Mouse (Mus musculus) thymus, postnatal 14 days (tissue): ENCODE data around the gene Corin.
A peak's percentile ranks its signal among the peaks of the same experiment; 100 is the strongest.

ENCODE experiments used
- DNase-seq: peaks from one replicate; pipeline ENCODE4 v3.0.0; 2021

The Corin gene

DNA sequence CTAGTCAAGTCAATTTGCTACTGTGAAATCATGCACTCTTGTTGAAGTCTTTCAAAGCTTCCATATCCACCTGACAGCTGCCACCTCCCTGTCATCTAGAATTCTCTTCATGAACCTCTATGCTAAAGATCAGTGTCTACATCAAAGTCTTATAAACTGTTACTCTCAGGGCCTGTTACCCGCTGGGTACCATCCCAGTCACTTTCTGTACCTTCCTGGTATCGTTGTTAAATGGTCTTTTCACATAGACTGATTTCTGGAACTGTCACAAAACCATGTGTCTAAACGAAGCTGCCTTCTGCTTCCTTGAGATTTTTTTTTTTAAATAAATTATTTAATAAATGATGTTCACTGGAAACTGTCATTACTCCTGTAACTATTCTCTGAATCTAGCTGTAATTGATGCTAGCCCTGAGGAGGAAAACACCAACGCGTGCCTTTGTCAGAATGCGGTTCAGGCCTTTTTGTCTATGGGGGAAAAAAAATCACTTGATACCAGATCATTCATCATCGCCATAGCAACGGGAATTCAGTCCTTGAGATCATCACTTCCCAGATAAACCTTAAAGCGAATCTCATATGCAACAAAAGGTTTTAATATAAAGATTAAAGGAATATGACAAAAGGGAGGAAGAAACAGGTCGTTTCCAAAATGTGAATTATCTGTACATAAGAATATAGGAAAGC is 205.7 kb downstream of the Corin start:
- DNase-seq: no peak

DNA sequence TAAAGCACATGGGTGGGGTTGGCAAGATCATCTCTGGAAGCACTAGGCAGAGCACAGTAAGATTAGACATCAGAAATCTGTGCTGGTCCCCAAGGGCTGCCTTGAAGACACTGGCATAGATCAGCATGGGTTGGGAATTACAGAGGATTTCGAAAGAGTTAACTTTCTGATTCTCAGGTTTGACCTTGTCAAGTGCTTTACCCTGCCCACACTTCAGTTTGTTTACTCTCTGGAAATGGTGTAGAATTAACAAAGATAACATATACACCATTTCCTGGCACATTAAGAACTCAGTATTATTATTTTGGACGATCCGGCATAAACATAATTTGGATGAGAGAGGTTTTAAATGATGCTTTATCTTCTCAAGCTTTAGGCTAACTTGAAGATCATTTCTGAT is 219.2 kb downstream of the Corin start:
- no peak for DNase-seq

DNA sequence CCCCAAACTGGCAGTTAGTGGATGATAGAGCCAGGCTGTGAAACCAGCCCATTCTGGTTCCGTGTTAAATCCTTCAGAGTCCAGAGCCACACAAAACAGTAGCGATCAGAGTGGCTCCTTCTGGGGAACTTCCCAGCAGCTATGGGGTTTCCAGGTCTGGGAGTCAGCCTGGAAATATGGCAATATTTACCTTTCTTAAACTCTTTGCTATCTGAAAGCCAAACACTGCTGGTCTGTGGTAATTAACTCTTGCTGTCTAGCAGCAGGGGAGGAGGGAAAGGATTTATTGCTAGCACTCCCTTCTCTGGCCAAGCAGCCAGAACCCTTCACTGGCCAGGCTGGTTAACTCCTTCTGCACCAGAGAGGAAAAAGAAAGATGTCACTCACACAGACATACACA is 221.4 kb downstream of the Corin start:
- no peak for DNase-seq

DNA sequence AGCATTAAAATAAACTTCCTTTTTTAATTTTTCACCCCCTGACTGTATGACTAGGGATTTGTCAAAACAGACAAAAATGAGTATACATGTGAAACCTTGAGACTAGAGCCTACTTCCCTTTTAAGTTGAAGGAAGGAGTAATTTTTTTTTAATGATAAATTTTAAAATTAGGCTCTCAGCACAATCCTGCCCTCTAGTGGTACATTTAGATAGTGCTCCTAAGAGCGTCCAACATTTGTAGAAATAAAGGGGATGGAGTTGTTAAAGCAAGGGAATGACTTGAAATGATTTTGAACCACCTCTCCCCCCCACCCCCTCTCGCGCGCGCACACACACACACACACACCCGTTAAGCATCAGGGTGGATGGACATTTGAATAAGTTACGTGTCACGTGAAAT is 234.6 kb downstream of the Corin start:
- DNase-seq: peak; percentile 12

DNA sequence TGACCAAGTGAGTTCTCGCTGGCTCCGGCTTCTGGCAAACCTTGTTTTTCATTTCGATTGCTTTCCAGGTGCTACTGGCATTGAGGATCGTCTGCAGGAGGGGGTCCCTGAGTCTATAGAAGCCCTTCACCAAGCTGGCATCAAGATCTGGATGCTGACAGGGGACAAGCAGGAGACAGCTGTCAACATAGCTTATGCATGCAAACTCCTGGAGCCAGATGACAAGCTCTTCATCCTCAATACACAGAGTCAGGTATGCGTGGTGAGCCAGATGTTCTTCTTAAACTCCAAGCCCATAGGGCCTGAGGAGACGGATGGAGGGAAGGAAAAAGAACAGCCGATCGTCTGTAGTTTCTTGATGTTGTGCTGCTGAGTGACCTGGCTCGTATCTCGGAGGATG is 235.1 kb downstream of the Corin start:
- DNase-seq: no peak

DNA sequence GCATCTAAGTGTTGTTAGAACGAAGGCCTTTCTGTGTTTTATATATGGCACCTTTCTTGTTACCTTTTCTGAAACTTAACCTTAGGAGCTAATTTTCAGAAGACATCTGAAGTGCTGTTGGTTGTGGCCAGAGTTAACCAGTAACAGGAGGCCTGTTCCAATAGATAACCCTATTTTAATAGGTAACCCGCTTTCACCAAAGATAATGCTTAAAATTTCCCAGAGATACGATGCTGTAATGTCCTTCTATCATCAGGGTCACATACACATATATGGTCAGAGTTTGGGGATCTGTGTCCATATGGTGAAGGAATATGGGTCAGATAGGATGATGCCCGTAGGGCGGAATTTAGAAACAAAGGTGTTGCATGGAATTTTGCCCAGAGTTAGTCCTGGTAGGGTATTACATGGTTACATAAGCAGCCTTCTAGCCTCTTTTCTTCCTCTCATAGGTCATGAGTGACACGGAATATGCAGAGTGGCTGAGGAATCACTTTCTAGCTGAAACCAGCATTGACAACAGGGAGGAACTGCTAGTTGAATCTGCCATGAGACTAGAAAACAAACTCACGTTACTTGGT is 237.2 kb downstream of the Corin start:
- DNase-seq: no peak

DNA sequence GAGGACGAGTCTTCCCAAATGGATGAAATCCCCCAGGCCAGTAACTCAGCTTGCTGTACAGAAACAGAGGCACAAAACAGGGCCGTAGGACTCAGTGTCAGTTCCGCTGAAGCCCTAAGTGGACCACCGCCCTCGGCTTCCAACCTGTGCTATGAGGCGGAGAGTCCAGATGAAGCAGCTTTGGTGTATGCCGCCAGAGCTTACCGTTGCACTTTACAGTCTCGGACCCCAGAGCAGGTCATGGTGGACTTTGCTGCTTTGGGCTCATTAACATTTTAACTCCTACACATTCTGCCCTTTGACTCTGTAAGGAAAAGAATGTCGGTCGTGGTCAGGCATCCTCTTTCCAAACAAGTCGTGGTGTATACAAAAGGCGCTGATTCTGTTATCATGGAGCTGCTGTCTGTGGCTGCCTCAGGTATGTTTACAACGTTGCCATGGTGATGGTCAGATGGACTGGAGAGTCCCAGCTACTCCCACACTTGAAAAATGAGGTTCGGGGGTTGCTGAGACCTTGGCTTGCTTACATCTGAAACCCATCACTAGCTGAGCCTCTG is 240.0 kb downstream of the Corin start:
- DNase-seq: no peak

DNA sequence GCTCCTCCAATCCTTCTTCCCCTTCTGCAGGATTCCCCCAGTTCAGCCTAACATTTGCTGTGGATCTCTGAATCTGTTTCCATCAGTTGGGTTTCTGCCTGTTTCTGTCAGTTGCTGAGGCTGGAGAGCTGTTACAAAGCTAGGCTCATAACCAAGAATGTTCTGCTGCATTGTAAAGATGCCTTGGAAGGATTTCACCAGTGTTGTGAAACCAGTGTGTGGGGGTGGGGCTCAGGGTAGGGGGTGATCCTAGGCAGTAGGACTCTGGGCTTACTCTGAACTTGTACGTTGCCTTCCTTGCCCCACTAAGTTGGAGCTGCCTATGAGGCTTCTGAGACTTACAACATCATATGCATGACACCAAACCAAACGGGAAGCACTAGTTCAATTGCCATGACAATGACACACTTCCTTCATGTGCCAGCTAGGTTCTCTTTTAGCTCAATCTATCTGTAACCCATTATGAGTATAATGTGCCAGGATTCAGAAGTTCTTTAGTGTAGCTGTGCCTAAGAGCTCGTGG is 242.4 kb downstream of the Corin start:
- DNase-seq: no peak

DNA sequence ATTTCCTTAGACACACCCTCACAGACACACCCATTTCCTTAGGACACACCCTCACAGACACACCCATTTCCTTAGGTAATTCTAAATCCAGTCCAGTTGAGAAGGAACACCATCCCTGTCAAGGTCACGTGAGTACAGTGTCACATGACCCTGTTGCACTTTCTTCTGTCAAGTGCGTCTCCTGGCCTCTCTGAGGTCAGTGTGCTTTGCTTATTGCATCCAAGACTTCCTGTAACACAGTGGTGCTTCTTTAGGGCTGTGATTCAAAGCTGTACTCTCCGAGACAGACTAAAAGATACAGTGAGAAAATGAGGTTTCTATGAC is 245.0 kb downstream of the Corin start:
- DNase-seq: no peak

DNA sequence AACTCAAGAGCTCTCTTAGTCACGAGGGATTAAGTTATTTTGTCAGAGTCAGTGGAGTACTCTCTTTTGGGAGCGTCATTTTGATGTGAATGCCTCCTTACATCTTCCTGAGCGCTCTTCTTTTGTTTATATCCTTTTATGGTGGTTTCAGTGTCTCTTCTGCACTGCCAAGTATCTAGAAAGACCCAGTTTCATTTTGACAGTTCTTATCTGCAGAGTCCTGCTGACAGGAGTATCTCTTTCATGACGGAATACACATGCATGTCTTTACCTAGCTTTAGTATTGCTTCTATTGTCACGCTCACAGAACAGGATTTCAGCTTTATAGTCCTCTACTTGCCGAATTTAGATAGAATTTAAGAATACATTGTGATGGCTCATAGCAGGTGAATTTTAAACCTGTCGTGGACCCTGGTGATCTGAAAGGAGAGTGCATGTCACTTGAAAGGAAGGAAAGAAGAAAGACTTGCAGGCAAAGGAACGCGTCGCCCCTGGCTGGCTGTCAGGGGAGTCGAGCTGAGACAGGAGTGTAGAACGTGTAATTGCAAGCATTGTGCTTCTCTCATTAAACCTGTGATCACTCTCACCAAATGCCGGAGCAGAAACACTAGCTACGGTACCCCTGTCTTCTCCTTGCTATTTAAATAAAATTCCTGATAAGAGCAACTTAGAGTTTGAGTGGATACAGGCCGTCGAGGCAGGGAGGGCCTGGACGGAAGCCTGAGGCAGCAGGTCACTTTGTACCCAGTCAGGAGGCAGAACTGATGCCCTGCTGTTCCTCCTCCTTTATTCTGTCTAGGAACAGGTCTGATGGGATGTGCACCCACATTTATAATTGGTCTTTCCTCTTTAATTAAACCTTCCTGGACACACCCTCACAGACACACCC is 245.6 kb downstream of the Corin start:
- no peak for DNase-seq

DNA sequence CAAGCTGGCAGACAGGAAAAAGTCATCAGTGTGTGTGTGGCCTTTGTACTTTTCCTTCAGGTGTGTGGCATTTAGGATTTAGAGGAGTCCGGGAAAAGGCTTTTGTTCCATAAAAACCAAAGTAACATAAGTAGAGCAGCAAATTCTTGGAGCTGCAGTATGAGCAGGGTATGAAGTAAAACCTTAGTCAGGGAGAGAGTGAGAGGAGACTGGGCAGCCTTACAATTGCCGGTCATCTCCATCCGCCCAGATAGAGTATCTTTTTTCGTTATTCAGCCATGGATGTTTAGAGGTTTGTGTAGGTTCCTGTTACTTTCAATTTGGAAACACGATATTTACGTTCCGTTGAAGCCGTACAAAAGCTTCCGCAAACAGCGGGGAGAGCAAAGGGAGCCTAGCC is 247.2 kb downstream of the Corin start:
- DNase-seq: no peak

DNA sequence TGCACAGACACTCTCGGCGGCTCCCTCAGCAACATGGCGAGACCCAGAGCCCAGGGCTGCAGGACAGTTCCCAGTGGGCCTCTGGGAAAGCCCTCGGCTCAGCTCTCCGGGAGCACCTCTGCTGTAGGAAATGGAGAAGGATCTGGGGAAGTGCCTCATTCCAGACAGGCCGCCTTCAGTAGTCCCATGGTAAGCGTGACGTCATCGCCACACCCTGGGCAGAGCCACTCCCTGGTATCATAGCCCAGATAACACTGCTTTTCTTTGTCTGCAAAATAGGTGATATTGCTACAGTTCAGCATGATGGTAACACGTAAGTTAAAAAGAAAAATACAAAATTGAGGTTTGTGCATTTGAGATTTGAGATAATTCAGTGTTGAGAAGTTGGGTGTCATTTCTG is 249.3 kb downstream of the Corin start:
- DNase-seq: no peak

DNA sequence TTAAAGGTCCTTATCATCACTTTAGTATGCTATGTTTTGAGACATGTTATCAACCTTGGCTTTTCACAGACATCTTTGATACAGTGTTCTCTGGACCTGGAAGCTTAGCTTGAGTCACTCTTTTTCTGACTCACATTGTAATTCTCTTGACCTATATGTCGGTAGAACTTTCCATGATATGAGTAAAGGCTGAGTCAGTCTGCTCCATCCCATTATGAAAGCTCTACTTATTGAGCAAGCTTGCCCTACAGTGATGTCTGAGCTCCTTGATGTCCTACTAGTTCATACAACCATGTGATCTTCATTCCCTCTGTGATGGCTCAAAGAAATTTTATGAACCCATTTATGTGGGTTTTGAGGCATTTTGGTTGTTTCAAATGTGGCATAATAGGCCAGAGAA is 254.1 kb downstream of the Corin start:
- DNase-seq: no peak
